Mouse (Mus musculus): ENCODE data around the gene Bphl. TPM values are rescaled to one million over a fixed set of nuclear protein-coding genes. Genes with fewer than 3 reads are reported as not detected.
"Not testable (repeated sequence)": the region's sequence is repeated elsewhere in the genome, so short reads cannot be mapped to it uniquely, and the experiment has no call there.

The Bphl gene
- polyA plus RNA-seq, 1 experiment = 35.2 TPM

DNA sequence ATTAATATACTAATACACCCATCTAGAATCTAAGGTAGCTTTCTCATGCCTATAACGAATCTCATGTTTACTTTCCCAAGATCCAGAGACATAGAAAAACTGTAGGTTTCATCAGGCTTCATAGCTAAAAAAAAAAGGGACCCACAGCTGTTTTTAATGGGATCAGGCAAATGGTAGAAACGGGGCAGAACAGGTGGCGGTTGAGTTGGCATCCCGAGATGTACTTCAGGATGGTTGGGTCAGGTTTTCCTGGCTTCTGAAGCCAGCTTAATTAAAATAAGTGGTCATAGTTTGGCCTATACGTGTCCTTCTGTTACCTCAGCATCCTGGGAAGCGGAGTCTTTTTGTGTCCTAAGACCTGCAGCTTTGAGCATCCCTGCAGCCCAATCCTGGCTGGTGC, 34.4 kb downstream of the Bphl start:
- H3K36me3 ChIP-seq (replicated peaks; ENCODE audit: low read length) = peaks cover 76% of the 10 kb centered on the region

DNA sequence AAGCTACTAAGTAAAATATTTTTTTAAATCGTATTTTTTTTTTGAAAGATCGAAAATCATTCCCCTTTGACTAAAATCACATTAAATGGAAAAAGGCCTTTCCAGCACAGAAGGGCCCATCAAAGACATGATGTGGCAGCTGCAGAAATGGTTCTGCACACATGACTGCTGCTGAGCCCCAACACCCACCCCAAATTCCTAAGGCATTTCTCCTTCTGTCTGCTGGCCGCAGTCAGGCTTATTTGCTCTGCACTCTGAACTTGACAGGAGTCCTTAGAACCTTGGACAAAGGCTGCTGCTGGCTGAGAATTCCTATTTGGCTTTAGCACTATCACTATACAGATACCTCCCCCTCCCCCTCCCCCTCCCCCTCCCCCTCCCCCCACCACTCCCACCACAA, 35.5 kb downstream of the Bphl start:
- peaks cover 72% of the 10 kb centered on the region for H3K36me3 ChIP-seq (replicated peaks; ENCODE audit: low read length)
- TF ChIP-seq FLI1 (IDR thresholded peaks at IDR 0.05; ENCODE audit: low read length) (no peak), GATA1 (IDR thresholded peaks at IDR 0.05; ENCODE audit: borderline replicate concordance, low read length) (no peak)
- H3K27me3 ChIP-seq (replicated peaks) = no peaks in the 10 kb centered on the region
- no peak overlapping the region for H3K4me3 ChIP-seq (replicated peaks)
- H3K4me1 ChIP-seq = peaks cover 21% of the 10 kb centered on the region
- no peaks in the 10 kb centered on the region for H3K9me3 ChIP-seq

More for the DNA sequence above, 34.4 kb downstream of the Bphl start:
- Histone ChIP-seq H3K4me3 (replicated peaks) (no peak overlapping the region), H3K4me1 (peaks cover 13% of the 10 kb centered on the region), H3K9me3 (no peaks in the 10 kb centered on the region), H3K27me3 (replicated peaks) (no peaks in the 10 kb centered on the region)
- TF ChIP-seq FLI1 (IDR thresholded peaks at IDR 0.05; ENCODE audit: low read length) = no peak
- TF ChIP-seq GATA1 (IDR thresholded peaks at IDR 0.05; ENCODE audit: borderline replicate concordance, low read length) = no peak

DNA sequence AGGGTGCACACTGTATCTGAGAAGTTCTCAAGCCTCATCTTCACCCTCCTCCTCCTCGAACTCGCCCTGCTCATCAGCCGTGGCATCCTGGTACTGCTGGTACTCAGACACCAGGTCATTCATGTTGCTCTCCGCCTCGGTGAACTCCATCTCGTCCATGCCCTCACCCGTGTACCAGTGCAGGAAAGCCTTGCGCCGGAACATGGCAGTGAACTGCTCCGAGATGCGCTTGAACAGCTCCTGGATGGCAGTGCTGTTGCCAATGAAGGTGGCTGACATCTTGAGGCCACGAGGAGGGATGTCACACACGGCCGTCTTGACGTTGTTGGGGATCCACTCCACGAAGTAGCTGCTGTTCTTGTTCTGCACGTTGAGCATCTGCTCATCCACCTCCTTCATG, 37.0 kb downstream of the Bphl start:
- not testable (repeated sequence) for H3K9me3 ChIP-seq; H3K4me3 ChIP-seq (replicated peaks); H3K27me3 ChIP-seq (replicated peaks)
- Histone ChIP-seq H3K4me1 (peaks cover 37% of the 10 kb centered on the region), H3K36me3 (replicated peaks; ENCODE audit: low read length) (peaks cover 57% of the 10 kb centered on the region)

DNA sequence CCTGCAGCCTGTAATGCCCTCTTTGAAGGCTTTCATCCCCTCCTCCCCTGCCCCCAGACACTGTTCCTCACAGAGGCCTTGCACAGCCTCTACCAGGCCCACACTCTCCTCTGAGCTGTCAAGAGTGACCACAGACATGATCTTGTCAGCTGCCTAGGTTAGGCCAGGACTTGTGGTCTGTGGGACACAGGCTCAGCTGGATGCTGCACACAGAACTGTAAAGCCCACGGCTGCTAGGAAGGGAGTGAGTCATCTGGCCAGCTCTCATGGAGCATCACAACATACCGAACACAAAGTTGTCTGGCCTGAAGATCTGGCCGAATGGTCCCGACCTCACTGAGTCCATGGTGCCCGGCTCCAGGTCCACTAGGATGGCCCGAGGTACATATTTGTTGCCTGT, 38.5 kb downstream of the Bphl start:
- not testable (repeated sequence) for H3K9me3 ChIP-seq; H3K27me3 ChIP-seq (replicated peaks)
- peaks cover 43% of the 10 kb centered on the region for H3K4me1 ChIP-seq
- H3K36me3 ChIP-seq (replicated peaks; ENCODE audit: low read length) = peaks cover 43% of the 10 kb centered on the region
- peak overlapping the region; percentile 76 for H3K4me3 ChIP-seq (replicated peaks)

DNA sequence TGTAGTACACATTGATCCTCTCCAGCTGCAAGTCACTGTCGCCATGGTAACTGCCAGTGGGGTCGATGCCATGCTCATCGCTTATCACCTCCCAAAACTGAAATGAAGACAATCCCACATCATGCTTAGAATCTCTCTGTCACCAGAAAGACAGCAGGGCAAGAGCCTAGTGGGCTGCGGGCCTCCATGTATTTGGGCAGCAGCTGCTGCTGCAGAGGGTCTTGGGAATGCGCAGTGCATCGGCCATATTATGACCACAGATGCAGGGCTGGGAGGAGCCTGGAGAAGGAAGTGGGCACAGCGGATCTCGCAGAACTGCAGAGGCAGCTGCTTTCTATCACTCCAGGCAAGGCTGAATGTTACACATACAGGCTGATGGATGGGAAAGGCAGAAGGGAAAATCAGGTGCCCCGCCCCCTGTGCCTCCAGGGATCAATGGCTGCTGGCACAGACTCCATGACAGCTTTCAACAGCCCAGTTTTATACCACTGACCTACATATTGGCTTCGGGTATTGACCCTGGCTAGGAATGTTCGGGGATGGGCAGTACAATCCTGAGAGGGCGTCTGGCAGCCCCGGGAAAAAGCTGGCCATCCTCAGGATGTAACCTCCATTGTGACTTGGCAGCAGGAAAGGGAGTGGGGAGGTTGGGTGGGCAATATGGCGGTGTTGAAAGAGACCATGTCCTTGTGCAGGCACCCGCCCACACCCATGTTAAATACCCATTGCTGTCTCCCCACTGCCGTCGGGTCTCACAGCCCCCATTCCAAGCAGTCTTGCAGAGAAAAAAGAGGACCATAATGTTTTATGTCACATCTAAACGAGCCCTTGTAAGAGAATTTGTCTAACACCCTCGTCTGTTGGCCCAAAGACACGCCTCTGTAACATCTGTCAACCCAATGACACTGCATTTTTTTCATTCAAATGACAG, 39.4 kb downstream of the Bphl start:
- Histone ChIP-seq H3K4me3 (replicated peaks) (peak overlapping the region; percentile 93), H3K4me1 (peaks cover 43% of the 10 kb centered on the region), H3K36me3 (replicated peaks; ENCODE audit: low read length) (peaks cover 36% of the 10 kb centered on the region), H3K27me3 (replicated peaks) (no peaks in the 10 kb centered on the region), H3K9me3 (no peaks in the 10 kb centered on the region)
- TF ChIP-seq FLI1 (IDR thresholded peaks at IDR 0.05; ENCODE audit: low read length) = no peak
- no peak for TF ChIP-seq GATA1 (IDR thresholded peaks at IDR 0.05; ENCODE audit: borderline replicate concordance, low read length)

DNA sequence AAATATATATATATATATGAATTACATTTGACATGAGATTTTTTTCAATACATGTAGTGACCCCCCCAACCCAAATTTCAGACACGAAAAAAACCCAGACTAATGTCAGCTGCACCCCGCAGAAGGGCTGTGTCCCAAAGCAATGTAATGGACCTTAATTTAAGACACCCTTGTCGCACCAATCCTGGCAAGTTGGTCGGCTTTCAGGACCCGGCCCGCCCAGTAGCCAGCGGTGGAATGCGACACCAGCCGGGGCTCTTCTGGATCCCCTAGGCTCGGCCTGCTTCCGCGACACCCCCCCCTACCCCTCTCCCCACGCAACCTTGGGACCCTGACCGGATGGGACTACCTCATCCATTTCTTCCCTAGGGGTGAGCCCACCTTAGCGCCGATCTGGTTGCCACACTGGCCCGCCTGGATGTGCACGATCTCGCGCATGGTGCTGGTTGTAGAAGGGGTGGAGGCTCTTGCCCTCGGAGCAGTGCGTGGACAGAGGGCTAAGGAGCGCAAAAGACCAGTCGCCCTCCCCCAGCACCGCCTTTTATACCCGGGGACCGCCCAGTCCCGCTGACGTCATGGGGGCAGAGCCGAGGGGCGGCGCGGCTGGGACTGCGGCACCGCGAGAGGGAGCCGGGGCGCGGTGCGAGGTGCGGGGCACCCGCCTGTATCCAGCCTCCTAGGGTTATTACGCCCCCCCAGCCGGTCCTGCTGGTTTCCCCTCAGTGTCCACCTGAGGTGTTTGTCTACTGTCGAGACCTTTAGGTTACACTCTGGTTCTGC, 40.3 kb downstream of the Bphl start, which contains the start of gene Tubb2a:
TSS of gene Tubb2a (minus strand) at position 516 of the 780 bp plus-strand sequence.
- Histone ChIP-seq H3K36me3 (replicated peaks; ENCODE audit: low read length) (peaks cover 32% of the 10 kb centered on the region), H3K4me3 (replicated peaks) (peak within 1 kb of the TSS; percentile 93), H3K4me1 (peaks cover 43% of the 10 kb centered on the region), H3K27me3 (replicated peaks) (no peaks in the 10 kb centered on the region), H3K9me3 (no peaks in the 10 kb centered on the region)
- TF ChIP-seq FLI1 (IDR thresholded peaks at IDR 0.05; ENCODE audit: low read length) (no peak), GATA1 (IDR thresholded peaks at IDR 0.05; ENCODE audit: borderline replicate concordance, low read length) (no peak)

DNA sequence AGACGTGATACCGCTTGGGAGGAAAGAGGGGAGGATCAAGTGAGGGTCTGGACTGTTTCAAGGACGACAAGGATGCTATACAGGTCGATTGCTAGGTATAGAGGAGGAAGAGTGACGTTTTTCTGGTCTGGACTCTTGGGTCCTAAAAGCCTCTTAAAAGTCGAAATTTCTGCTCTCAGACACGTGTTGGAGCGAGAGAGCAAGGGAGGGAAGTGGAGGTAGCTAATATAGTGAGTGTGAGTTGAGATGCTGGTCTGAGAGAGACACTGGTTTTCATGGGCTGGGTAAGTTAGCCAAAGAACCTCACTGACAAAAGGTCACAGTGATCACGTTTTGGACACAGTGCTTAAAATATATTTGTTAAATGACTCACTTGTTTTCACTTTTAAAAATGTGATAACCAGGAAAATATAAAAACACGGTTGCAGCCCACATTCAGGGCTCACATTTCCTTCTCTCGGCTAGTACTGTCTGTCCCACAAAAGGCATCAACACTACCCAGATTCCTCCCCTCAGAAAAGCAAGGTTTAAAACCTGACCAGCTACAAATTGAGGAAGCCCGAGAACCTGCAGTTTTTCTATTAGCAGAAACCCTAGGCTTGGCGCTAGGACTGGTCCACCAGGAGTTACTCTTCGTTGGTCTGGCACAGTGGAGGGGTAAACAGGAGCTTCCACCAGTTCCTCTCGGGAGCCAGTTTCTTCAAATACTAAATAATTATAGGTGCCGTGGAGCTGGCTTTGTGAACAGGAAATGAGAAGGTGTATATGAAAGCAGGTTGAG, 41.3 kb downstream of the Bphl start:
- Histone ChIP-seq H3K4me1 (peaks cover 43% of the 10 kb centered on the region), H3K27me3 (replicated peaks) (no peaks in the 10 kb centered on the region), H3K9me3 (no peaks in the 10 kb centered on the region), H3K36me3 (replicated peaks; ENCODE audit: low read length) (peaks cover 27% of the 10 kb centered on the region), H3K4me3 (replicated peaks) (peak overlapping the region; percentile 93)
- TF ChIP-seq GATA1 (IDR thresholded peaks at IDR 0.05; ENCODE audit: borderline replicate concordance, low read length) = no peak
- TF ChIP-seq FLI1 (IDR thresholded peaks at IDR 0.05; ENCODE audit: low read length) = no peak

DNA sequence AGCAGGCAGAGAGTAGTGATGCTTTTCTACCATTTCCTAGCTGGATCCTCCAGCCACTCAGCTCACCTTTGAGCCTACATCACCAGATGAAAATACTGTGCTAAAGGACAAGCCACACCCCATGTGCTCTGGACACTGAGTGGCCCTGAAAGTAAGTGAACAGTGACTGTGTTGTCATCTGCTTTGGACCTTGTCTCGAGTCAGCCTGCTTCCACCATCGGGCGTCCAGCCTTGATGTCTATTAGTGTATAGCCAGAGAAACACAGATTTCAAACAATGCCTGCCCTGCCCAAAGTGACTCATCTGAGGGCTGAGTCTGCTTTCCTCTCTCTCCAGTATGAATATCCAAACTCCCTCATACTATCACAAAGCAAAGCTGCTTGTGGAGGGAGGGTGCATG, 42.4 kb downstream of the Bphl start:
- no peaks in the 10 kb centered on the region for H3K9me3 ChIP-seq
- H3K4me3 ChIP-seq (replicated peaks) = peak overlapping the region; percentile 43
- peaks cover 20% of the 10 kb centered on the region for H3K36me3 ChIP-seq (replicated peaks; ENCODE audit: low read length)
- no peak for TF ChIP-seq FLI1 (IDR thresholded peaks at IDR 0.05; ENCODE audit: low read length)
- no peak for TF ChIP-seq GATA1 (IDR thresholded peaks at IDR 0.05; ENCODE audit: borderline replicate concordance, low read length)
- no peaks in the 10 kb centered on the region for H3K27me3 ChIP-seq (replicated peaks)
- peaks cover 46% of the 10 kb centered on the region for H3K4me1 ChIP-seq

DNA sequence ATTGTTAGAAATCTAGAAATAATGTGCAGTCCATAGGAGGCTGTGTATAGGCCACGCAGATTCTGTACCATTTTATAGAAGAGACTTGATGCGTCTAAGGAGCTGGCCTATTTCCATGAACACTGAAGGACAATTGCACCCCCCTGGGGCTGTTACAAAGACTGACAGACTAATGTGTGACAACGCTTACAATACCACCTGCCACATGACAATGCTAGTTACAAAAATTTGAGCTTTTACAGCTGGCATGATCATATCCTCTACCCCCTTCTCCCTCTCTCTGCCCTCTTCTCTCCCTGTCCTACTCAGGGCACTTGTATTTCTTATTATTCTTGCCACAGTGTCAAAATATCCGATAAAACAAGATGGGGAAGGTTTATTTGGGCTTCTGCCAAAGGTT, 44.5 kb downstream of the Bphl start:
- no peaks in the 10 kb centered on the region for H3K9me3 ChIP-seq
- H3K4me3 ChIP-seq (replicated peaks) = no peak overlapping the region
- H3K4me1 ChIP-seq = peaks cover 34% of the 10 kb centered on the region
- peaks cover under 1% of the 10 kb centered on the region for H3K36me3 ChIP-seq (replicated peaks; ENCODE audit: low read length)
- TF ChIP-seq FLI1 (IDR thresholded peaks at IDR 0.05; ENCODE audit: low read length) = no peak
- no peak for TF ChIP-seq GATA1 (IDR thresholded peaks at IDR 0.05; ENCODE audit: borderline replicate concordance, low read length)
- no peaks in the 10 kb centered on the region for H3K27me3 ChIP-seq (replicated peaks)
